Mouse (Mus musculus) kidney, adult 2 months (tissue): ENCODE measurements around the gene Xirp2. TPM values are rescaled to one million over a fixed set of nuclear protein-coding genes. Genes with fewer than 3 reads are reported as not detected.

Experiments
- DNase-seq: peaks from one replicate; pipeline ENCODE4 v3.0.0; 2021
- H3K27ac ChIP-seq: fragments of 200-500 bp; 2 replicates; pipeline ENCODE4 v1.5.1; 2012; ENCODE audit warnings: low read depth, low read length, control low read depth, inconsistent platforms; ENCODE audit not compliant: insufficient read depth
- H3K27me3 ChIP-seq: fragments of 200-500 bp; replicated peaks from 2 replicates; pipeline ENCODE4 v1.6.1; 2012; ENCODE audit warnings: mild to moderate bottlenecking, moderate library complexity, low read length, inconsistent platforms; ENCODE audit not compliant: control insufficient read depth, insufficient read depth
- H3K36me3 ChIP-seq: fragments of 200-500 bp; 2 replicates; pipeline ENCODE4 v1.6.1; 2012; ENCODE audit warnings: mild to moderate bottlenecking, moderate library complexity, low read length, inconsistent platforms; ENCODE audit not compliant: control insufficient read depth, insufficient read depth
- H3K4me1 ChIP-seq: fragments of 200-500 bp; 2 replicates; pipeline ENCODE4 v1.6.1; 2011; ENCODE audit warnings: low read length; ENCODE audit not compliant: control insufficient read depth, insufficient read depth
- H3K4me3 ChIP-seq: fragments of 200-500 bp; 2 replicates; pipeline ENCODE4 v1.5.1; 2011; ENCODE audit warnings: mild to moderate bottlenecking, low read depth, low read length, control low read depth; ENCODE audit not compliant: insufficient read depth
- CTCF ChIP-seq: fragments of 200-500 bp; conservative IDR thresholded peaks from 2 replicates; pipeline ENCODE4 v1.5.1; 2011; ENCODE audit warnings: low read depth, mild to moderate bottlenecking, control low read depth, low read length, moderate library complexity, mixed read lengths; ENCODE audit not compliant: insufficient read depth, insufficient read length
- POLR2A ChIP-seq: fragments of 200-500 bp; IDR thresholded peaks from one replicate; pipeline ENCODE4 v1.6.1; 2011; ENCODE audit warnings: low read depth, low read length, control low read depth
- WGBS: fragments of 180-500 bp; shearing (Covaris S2); methylation state at CpG from one replicate; pipeline ENCODE4 v1.1.7; 2018; 5-methylcytosine and 5-hydroxymethylcytosine counted together
- polyA plus RNA-seq: library from polyadenylated mRNA; depleted of rRNA; stranded (reverse); fragments of >200 nt; gene quantifications from 2 replicates; pipeline ENCODE4 v1.2.3, GENCODE M21; 2012; rRNA removed

The Xirp2 gene
- polyA plus RNA-seq, 1 experiment, result 0.77 TPM

GRCm38 (mm10) chr2:67544426-67544825 is 98.6 kb downstream of the Xirp2 start:
- H3K4me3 ChIP-seq, result no peak overlapping the region
- H3K27me3 ChIP-seq, result no peaks in the 10 kb centered on the region
- 75% methylated on average over 8 of the region's 8 CpGs for WGBS
- no peak overlapping the region for H3K27ac ChIP-seq
- H3K36me3 ChIP-seq, result no peaks in the 10 kb centered on the region
- no peak for DNase-seq
- H3K4me1 ChIP-seq, result no peaks in the 10 kb centered on the region
- no peak for TF ChIP-seq CTCF

- no peak overlapping the region for H3K27ac ChIP-seq
- no peaks in the 10 kb centered on the region for H3K36me3 ChIP-seq
- TF ChIP-seq POLR2A, result no peak
- TF ChIP-seq CTCF, result no peak
- 2% methylated on average over 23 of the region's 23 CpGs for WGBS
- DNase-seq, result peak; percentile 4
- H3K27me3 ChIP-seq, result no peaks in the 10 kb centered on the region
- H3K4me1 ChIP-seq, result no peaks in the 10 kb centered on the region
- H3K4me3 ChIP-seq, result peak overlapping the region; percentile 60
These were observed 119.2 kb downstream of the Xirp2 start for GRCm38 (mm10) chr2:67564851-67565479.

DNA sequence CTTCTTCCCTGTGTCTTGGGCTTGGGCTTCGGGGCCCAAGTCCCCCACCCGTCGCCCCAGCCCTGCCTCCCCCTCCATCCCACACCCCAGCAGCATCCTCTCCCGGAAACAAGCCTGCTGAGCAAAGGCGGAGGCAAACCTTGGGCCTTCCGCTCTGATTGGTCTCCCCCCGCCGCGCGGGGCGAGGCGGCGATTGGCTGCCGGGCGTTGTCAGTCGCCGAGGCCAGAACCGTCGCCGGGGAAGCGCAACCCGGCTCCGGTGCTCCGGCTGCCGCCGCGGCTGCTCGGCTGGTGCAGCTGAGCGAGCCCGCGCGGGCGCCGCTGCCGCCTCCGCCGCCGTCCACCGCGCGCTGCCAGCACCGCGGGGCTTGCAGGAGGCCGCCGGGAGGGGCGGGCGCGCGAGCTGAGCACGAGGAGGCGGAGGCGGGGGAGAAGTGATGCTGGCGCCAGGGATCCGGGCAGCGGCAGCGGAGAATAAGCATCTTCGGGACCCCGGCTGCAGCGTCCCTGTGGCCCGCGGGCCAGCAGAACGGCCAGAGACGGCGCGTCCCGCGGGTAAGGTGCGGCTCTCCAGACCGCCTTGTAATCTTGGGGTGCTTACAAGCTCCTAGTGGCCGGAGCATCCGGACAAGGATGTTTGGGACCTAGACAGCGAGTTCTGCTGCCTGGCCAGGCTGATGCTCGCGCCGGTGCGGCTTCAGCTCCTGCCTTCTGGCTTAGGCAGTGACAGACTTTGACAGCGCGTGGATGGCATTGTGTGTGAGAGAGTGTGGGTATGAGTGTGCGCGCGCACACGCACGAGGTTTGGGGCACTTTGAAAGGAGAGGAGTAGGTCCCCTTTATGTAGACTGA is 119.9 kb downstream of the Xirp2 start, which contains the start of gene B3galt1:
Gene B3galt1, plus strand, starts transcription at position 392 of the 852 bp plus-strand sequence.
- peak; percentile 71 for DNase-seq
- no peak for TF ChIP-seq POLR2A
- TF ChIP-seq CTCF, result no peak
- H3K4me3 ChIP-seq, result peak within 1 kb of the TSS; percentile 60
- under 1% methylated on average over 83 of the region's 83 CpGs for WGBS
- H3K27me3 ChIP-seq, result no peaks in the 10 kb centered on the region
- no peaks in the 10 kb centered on the region for H3K4me1 ChIP-seq
- no peak within 1 kb of the TSS for H3K27ac ChIP-seq
- H3K36me3 ChIP-seq, result no peaks in the 10 kb centered on the region

GRCm38 (mm10) chr2:67566566-67566965 is 120.8 kb downstream of the Xirp2 start:
- peak overlapping the region; percentile 15; the same call in 1 of the 2 replicates for H3K4me3 ChIP-seq
- no peaks in the 10 kb centered on the region for H3K4me1 ChIP-seq
- no peaks in the 10 kb centered on the region for H3K36me3 ChIP-seq
- H3K27ac ChIP-seq, result no peak overlapping the region
- no peak for DNase-seq
- no peak for TF ChIP-seq CTCF
- TF ChIP-seq POLR2A, result no peak
- no peaks in the 10 kb centered on the region for H3K27me3 ChIP-seq
- WGBS, result 5% methylated on average over 12 of the region's 12 CpGs

DNA sequence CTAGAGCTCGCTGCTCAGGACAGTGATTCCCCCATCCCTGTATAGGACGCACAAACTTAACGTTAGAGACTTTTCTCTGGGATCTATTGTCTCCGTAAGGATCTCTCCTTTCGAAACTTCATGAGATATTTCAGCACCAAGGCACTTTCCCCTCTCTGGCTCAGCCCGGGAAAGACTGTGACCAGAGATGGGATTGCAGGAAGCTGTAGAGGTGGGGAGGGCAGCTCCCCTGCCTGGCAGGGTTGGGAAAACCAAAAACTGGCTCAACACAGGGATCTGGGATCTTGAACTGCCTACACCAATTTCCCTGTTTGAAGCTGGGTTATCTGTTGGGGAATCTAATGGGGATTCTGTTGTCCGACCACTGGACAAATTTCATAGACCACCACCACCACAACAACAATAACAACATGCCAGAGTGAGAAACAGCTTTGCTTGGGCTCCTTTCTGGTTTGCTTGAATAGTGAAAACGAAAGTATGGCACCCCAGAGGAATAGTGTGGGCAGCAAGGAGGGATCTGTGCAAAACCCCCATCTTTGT is 121.4 kb downstream of the Xirp2 start:
- Histone ChIP-seq H3K4me1 (no peaks in the 10 kb centered on the region), H3K4me3 (no peak overlapping the region), H3K27ac (no peak overlapping the region), H3K36me3 (no peaks in the 10 kb centered on the region), H3K27me3 (no peaks in the 10 kb centered on the region)
- DNase-seq, result no peak
- 20% methylated on average over 8 of the region's 8 CpGs for WGBS
- TF ChIP-seq CTCF, result no peak
- no peak for TF ChIP-seq POLR2A

Other genes starting within 250 kb of the Xirp2 start
- gene Gm21830, start 32.3 kb upstream of the Xirp2 start, polyA plus RNA-seq, result not detected in 2 replicates
- gene Gm26727, start 12.8 kb upstream of the Xirp2 start, polyA plus RNA-seq, result not detected in 2 replicates
- 0.23 and 0.33 TPM in 2 replicates for gene B3galt1, start 119.9 kb downstream of the Xirp2 start, polyA plus RNA-seq